In genomic region chr2:105903896-105904756, GRCm38 (mm10) we compare ENCODE assay signal across 8 mouse cellular contexts. TPM values are rescaled to one million over a fixed set of nuclear protein-coding genes. Genes with fewer than 3 reads are reported as not detected.
DNase-seq lines count a peak whose midpoint lies in the region; ATAC-seq lines count a peak whose summit lies in the region.

Gene Elp4, minus strand, starts transcription at chr2:105904564.
Gene Immp1l, plus strand, starts transcription at chr2:105904638.

- peak; percentile 93 to 94 for DNase-seq in B cell, adult 2 months
- peak; percentile 100 for DNase-seq in brain, adult 2 months (ENCODE audit: low read depth, low spot score)
- DNase-seq in heart, embryonic 10.5 days (ENCODE audit: low spot score), result peak; percentile 98
- peak; percentile 96 for DNase-seq in liver
- DNase-seq in spleen, postnatal 4 days (ENCODE audit: low spot score in 2 of 2), result peak; percentile 95 to 96

- peak within 1 kb of the TSS; percentile 72 for H3K4me2 ChIP-seq in kidney, embryonic 15.5 days

- ATAC-seq in erythroblast, adult 5-6 weeks (replicated peaks; ENCODE audit: low FRiP score, poor library complexity, severe bottlenecking), result peak; percentile 99
- ATAC-seq in kidney, embryonic 15.5 days (replicated peaks; ENCODE audit: low FRiP score), result peak; percentile 100
- peak; percentile 100 for ATAC-seq in monocyte, adult 5-6 weeks (replicated peaks; ENCODE audit: insufficient number of reproducible peaks, low FRiP score, low TSS enrichment, poor library complexity, severe bottlenecking)

- no peaks in the 10 kb centered on the region for H3K9me3 ChIP-seq in heart, embryonic 10.5 days
- H3K9me3 ChIP-seq in kidney, embryonic 15.5 days (replicated peaks), result no peaks in the 10 kb centered on the region

- under 1% methylated on average over 39 of the region's 39 CpGs for WGBS in heart, embryonic 10.5 days
- WGBS in kidney, embryonic 15.5 days, result under 1% methylated on average over 39 of the region's 39 CpGs

- H3K27ac ChIP-seq in heart, embryonic 10.5 days, result peak within 1 kb of the TSS; percentile 91
- H3K27ac ChIP-seq in kidney, embryonic 15.5 days, result peak within 1 kb of the TSS; percentile 64; the same call in 1 of the 2 replicates

- peak within 1 kb of the TSS; percentile 77 for H3K9ac ChIP-seq in kidney, embryonic 15.5 days

- H3K4me3 ChIP-seq in heart, embryonic 10.5 days, result peak within 1 kb of the TSS; percentile 75
- H3K4me3 ChIP-seq in kidney, embryonic 15.5 days (replicated peaks), result peak within 1 kb of the TSS; percentile 66

- 0 out of 2 replicates have a peak, but pooled peaks cover 4% of the 10 kb centered on the region for H3K36me3 ChIP-seq in heart, embryonic 10.5 days
- H3K36me3 ChIP-seq in kidney, embryonic 15.5 days, result peaks cover 6% of the 10 kb centered on the region; the same call in 1 of the 2 replicates

- H3K4me1 ChIP-seq in heart, embryonic 10.5 days, result peaks cover 6% of the 10 kb centered on the region; the same call in 1 of the 2 replicates
- H3K4me1 ChIP-seq in kidney, embryonic 15.5 days, result 0 out of 2 replicates have a peak, but pooled peaks cover 9% of the 10 kb centered on the region

- no peaks in the 10 kb centered on the region for H3K27me3 ChIP-seq in heart, embryonic 10.5 days (ENCODE audit: insufficient read depth, poor library complexity, severe bottlenecking)
- no peaks in the 10 kb centered on the region for H3K27me3 ChIP-seq in kidney, embryonic 15.5 days

RNA-seq across cellular contexts. Expression of gene Elp4, which starts in this region (rescaled TPM):
- 0.38 and 4.8 TPM in 2 replicates for total RNA-seq in erythroblast, adult 5-6 weeks (2015; ENCODE audit: low replicate concordance)
- 1.6 and 6.8 TPM in 2 replicates for total RNA-seq in erythroblast, adult 5-6 weeks (2017; ENCODE audit: low replicate concordance)
- 27.9 and 33.6 TPM in 2 replicates for polyA plus RNA-seq in heart, embryonic 10.5 days (2016; fragmentation: Nextera tagmentation; extraction: Ambion mirVana)
- 39.3 and 40.9 TPM in 2 replicates for polyA plus RNA-seq in kidney, embryonic 15.5 days (2015; fragmentation: Nextera tagmentation; extraction: Ambion mirVana)
- total RNA-seq in monocyte, adult 5-6 weeks (2017), result 2.2 to 12.3 TPM (median 3.8 TPM) in 3 replicates

RNA-seq across cellular contexts. Expression of gene Immp1l, which starts in this region (rescaled TPM):
- total RNA-seq in erythroblast, adult 5-6 weeks (2015; ENCODE audit: low replicate concordance), result 7.7 and 27.9 TPM in 2 replicates
- total RNA-seq in erythroblast, adult 5-6 weeks (2017; ENCODE audit: low replicate concordance), result 7.5 and 8.8 TPM in 2 replicates
- polyA plus RNA-seq in heart, embryonic 10.5 days (2016; fragmentation: Nextera tagmentation; extraction: Ambion mirVana), result 101 and 109 TPM in 2 replicates
- 125 and 140 TPM in 2 replicates for polyA plus RNA-seq in kidney, embryonic 15.5 days (2015; fragmentation: Nextera tagmentation; extraction: Ambion mirVana)
- total RNA-seq in monocyte, adult 5-6 weeks (2017), result 22.5 to 26.8 TPM (median 24.0 TPM) in 3 replicates

Comparison
In these comparisons a context has a peak if more than half of its experiments do, and no peak if none do; other contexts are left out.
1. Peak in every context shown above with its lines: DNase-seq, ATAC-seq, H3K4me3 ChIP-seq and H3K27ac ChIP-seq.